Mouse (Mus musculus) frontal cortex, postnatal 36 days (tissue): ENCODE results near the gene Pgap3.
"Not testable (repeated sequence)": the region's sequence is repeated elsewhere in the genome, so short reads cannot be mapped to it uniquely, and the experiment has no call there.

Experiments
- DNase-seq, 2 experiments: peaks; one replicate each; pipeline ENCODE4 v3.0.0; 2022; ENCODE audit warnings: low spot score in 2 of 2

Pgap3 gene

DNA sequence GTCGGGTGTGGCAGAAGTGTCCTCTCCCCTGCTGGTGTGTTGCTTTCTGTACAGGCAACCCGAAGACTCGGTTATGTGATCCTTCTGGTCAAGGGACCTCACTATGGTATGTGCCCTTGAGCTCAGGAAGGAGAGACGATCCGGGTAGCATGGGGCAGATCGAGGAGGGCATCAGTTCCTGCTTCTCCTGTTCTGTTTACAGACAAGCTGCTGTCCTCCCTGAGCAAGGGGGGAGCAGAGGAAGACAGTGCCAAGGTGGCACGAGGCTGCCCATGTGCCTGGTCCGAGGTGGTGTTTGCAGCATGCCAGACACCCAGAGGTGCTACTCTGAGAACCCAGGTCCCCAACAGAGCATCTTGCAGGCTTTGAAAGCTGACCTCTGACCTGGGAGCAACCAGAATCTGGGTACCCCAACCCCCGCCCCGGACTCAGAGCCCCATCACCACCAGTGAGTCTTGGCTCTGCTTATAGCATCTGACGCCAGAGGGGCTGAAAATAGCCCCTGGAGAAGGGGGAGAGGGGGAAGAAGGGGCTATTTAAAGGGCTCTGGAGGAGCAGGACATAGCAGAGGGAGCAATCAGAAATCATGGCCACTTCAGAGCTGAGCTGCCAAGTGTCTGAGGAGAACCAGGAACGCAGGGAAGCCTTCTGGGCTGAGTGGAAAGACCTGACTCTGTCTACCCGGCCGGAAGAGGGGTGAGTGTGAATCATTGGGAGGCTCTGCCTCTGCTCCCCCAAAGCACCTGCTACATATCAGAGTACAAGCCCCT is 16.8 kb downstream of the Pgap3 start, which contains the start of gene Tcap:
Gene Tcap, plus strand, starts transcription at position 551 of the 770 bp plus-strand sequence.
- DNase-seq = no peak

DNA sequence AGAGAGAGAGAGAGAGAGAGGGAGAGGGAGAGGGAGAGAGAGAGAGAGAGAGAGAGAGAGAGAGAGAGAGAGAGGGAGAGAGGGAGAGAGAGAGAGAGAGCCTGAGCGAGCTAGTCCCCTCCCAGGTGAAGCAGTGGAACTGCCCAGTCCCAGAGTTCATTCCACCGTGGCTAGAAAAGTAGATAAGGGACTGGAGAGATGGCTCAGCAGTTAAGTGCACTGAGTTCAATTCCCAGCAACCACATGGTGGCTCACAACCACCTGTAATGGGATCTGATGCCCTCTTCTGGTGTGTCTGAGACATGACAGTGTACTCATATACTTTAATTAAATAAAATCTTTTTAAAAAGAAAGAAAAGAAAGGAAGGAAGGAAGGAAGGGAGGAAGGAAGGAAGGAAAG is 17.9 kb downstream of the Pgap3 start:
- DNase-seq = not testable (repeated sequence)

- no peak for DNase-seq
These were observed 18.6 kb downstream of the Pgap3 start for GRCm38 (mm10) chr11:98381651-98382050.

GRCm38 (mm10) chr11:98380106-98380505 is 20.2 kb downstream of the Pgap3 start:
- DNase-seq = no peak

DNA sequence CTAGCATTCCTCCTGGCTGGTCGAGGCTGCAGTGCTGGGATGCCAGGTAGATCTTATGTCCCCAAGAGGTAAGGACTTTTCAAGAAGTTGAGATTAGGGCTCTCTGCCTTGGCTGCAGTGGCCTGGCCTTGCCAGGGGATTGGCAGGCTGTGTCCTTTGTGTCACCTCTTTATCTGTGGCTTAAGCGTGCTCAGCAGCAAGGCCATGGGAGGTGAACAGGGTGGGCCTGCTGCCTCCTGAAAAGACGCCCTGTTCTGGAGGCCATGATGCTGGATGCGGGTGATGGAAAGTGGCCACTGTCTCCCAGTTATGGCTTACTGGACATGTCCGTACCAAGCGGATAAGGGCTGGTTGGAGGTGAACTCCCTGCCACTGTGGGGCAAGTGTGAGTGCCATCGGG is 20.9 kb downstream of the Pgap3 start:
- DNase-seq = no peak

- no peak for DNase-seq
These were observed 22.5 kb downstream of the Pgap3 start for GRCm38 (mm10) chr11:98377787-98378186.

DNA sequence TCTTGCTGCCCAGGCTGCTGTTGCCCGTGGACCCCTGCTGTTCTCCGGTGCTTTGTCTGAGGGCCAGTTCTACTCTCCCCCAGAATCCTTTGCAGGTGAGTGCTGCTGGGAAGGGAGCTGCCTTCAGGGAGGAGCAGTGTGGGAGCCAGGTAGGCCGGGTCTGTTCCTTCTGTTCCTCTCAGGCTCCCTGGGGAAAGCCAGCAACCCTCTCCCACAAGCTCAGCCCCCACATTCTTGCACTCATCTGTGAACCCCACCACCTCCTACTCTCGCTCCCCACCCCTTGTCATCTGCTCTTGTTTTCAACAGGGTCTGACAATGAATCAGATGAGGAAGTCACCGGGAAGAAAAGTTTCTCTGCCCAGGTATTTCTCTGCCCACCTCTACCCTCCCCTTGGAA is 23.5 kb downstream of the Pgap3 start:
- no peak for DNase-seq

DNA sequence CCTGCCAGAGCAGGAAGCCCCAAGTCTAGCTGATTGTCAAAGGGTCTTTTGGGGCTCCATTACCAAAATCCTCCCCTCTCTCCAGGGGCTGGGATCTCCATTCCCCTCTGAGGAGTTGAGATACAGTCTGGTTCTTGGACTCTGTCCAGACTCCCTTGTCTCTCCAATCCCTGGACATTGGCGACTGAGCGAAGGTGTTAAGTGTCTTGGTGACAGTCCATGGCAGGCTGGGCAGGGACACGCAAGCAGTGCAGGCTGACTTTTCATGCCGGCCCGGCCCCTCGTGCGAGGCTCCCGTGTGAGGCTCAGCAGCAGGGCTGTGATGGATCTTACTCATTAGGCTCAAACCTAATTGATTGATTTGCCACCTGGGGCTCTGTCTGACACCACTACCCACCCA is 26.0 kb downstream of the Pgap3 start:
- DNase-seq = no peak

GRCm38 (mm10) chr11:98373244-98373643 is 27.0 kb downstream of the Pgap3 start:
- no peak for DNase-seq

DNA sequence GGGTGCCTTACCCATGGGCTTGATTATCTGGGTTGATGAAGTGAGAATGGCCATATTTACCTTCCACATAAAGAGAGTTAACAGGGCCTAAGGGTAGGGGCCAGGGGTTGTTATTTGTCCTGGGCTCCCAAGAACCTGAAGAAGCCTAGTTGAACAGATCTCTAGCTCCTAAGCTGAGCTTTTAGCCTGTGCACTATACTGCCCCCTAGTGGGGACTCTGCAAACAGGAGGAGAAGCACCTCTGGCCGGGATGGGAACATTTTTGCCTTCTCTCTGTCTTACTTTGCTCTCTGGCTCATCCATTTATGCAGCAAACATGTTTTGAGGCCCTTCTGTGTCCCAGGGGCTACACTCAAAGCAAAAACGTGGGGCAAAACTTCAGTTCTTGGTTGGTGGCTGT is 27.9 kb downstream of the Pgap3 start:
- DNase-seq = peak in 1 of 2 experiments; percentile 56

- DNase-seq = no peak
These were observed 28.6 kb downstream of the Pgap3 start for GRCm38 (mm10) chr11:98371556-98372240.

DNA sequence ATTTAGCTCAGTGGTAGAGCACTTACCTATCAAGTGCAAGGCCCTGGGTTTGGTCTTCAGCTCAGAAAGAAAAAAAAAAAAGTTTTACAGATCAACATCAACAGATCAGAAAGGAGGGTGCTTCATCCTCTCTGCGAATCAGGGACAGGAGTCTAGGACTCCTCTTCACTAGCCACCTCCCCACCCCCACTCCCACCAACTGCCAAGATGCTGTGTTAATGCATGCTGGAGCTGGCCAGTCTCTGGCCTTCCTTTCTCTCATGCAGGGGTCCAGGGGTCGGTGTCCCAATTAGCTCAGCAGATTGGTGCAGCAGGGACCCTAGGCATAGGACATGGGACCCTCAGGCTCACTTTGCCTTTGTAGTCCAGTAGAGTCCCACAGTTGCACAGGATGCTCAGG is 29.7 kb downstream of the Pgap3 start:
- no peak for DNase-seq

- no peak for DNase-seq
These were observed 31.0 kb downstream of the Pgap3 start for GRCm38 (mm10) chr11:98369337-98369736.

GRCm38 (mm10) chr11:98367863-98368186 is 32.5 kb downstream of the Pgap3 start:
- DNase-seq = no peak

DNA sequence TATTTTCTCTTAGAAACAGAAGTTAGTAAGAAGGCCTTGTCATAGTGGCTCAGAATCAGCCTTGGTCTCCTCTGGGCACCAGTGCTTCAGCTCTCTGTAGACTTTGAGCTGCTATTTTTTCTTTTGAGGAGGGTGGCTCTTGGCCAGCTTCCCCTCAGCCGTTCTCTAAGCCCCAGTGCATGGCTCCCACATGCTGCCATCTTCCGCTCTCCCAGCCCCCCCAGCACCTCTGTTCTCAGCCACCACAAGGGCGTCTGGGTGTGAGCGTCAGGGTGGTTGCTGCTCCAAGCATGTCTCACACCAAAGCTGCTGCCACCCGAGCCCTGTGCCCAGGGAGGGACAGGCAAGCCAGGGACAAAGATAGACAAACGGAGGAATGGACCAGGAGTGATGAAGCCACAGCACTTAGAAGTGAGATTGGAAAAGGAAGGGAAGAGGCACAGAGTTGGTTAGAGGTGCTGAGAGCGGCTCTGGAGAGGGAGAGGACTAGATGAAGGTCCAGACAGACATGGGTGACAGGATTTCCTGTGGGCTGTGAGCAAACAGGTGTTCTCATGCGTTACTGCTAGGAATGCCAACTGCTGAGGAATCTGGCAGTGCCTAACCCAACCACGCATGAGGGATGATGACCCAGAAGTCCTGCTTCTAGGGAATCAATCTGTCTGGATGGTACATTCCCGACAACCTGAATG is 33.0 kb downstream of the Pgap3 start:
- peak; percentile 59 to 72 for DNase-seq

GRCm38 (mm10) chr11:98366290-98366689 is 34.0 kb downstream of the Pgap3 start:
- no peak for DNase-seq

GRCm38 (mm10) chr11:98364410-98364809 is 35.9 kb downstream of the Pgap3 start:
- DNase-seq = no peak

- no peak for DNase-seq
These were observed 36.5 kb downstream of the Pgap3 start for GRCm38 (mm10) chr11:98363817-98364216.

DNA sequence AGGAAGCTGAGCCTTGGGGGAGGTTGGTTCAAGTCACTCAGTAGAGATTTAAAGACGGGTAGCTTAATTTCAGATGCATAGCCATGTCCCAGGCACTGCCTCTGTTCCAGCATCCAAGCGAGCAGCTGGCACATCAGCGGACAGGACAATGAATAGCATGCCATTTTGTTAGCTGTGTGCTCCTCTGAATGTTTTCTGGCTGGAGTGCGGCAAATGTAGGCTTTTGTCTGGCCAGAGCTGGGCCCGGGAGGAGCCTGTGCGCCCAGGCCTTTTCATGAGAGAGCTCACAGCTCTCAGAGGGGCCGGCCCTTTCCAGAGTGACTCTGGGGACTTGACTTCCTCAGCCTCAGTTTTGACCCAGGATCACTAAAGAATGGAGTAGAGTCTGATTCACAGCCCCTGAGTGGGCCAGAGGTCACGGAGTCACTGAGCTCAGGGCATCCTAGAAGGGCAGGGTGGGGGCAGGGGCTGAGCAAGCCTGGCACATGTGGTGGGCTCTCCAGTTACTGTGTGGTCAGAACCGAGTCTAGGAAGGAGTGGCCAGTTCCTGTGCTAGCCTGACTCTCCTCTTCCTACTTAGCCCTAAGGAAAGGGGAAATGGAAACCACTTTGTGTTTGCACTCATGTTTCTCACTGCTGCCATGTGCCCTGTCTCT is 39.3 kb downstream of the Pgap3 start:
- no peak for DNase-seq

GRCm38 (mm10) chr11:98358161-98359083 is 41.9 kb downstream of the Pgap3 start, which contains the start of gene Stard3:
Gene Stard3, plus strand, starts transcription at chr11:98358368.
- DNase-seq = peak; percentile 82
